Mouse (Mus musculus) liver, adult 2 months (tissue): Measurements from ENCODE around the gene Borcs5. TPM values are rescaled to one million over a fixed set of nuclear protein-coding genes. Genes with fewer than 3 reads are reported as not detected.
"Not testable (repeated sequence)": the region's sequence is repeated elsewhere in the genome, so short reads cannot be mapped to it uniquely, and the experiment has no call there.

Source experiments
- DNase-seq: peaks from one replicate; pipeline ENCODE4 v3.0.0-alpha.2; 2011; ENCODE audit warnings: low read depth, low spot score; ENCODE audit errors: extremely low read depth
- H3K27ac ChIP-seq: fragments of 200-500 bp; replicated peaks from 2 replicates; pipeline ENCODE4 v1.5.1; 2012; ENCODE audit warnings: low read depth, mild to moderate bottlenecking, control low read depth, inconsistent platforms, low read length; ENCODE audit not compliant: insufficient read depth
- H3K27me3 ChIP-seq: fragments of 200-500 bp; 2 replicates; pipeline ENCODE4 v1.6.1; 2012; ENCODE audit warnings: mild to moderate bottlenecking, moderate library complexity, low read length, inconsistent platforms; ENCODE audit not compliant: control insufficient read depth, insufficient read depth
- H3K36me3 ChIP-seq: fragments of 200-500 bp; 2 replicates; pipeline ENCODE4 v1.6.1; 2012; ENCODE audit warnings: low read length, inconsistent platforms; ENCODE audit not compliant: control insufficient read depth, insufficient read depth
- H3K4me1 ChIP-seq: fragments of 200-500 bp; 2 replicates; pipeline ENCODE4 v1.6.1; 2011; ENCODE audit warnings: low read length; ENCODE audit not compliant: control insufficient read depth, insufficient read depth
- H3K4me3 ChIP-seq: fragments of 200-500 bp; 2 replicates; pipeline ENCODE4 v1.5.1; 2011; ENCODE audit warnings: low read depth, mild to moderate bottlenecking, control low read depth, low read length, moderate library complexity; ENCODE audit not compliant: insufficient read depth
- H3K79me2 ChIP-seq: fragments of 200-500 bp; 2 replicates; pipeline ENCODE4 v1.6.1; 2012; ENCODE audit warnings: inconsistent platforms, mild to moderate bottlenecking, low read length, moderate library complexity; ENCODE audit not compliant: control insufficient read depth, insufficient read depth
- H3K9ac ChIP-seq: fragments of 200-500 bp; 2 replicates; pipeline ENCODE4 v1.6.1; 2012; ENCODE audit warnings: low read depth, mild to moderate bottlenecking, control low read depth, inconsistent platforms, low read length
- CTCF ChIP-seq: fragments of 200-500 bp; IDR thresholded peaks from 2 replicates; pipeline ENCODE4 v1.5.1; 2011; ENCODE audit warnings: low read depth, low read length, control low read depth
- POLR2A ChIP-seq: fragments of 200-500 bp; IDR thresholded peaks from 2 replicates; pipeline ENCODE4 v1.6.1; 2011; ENCODE audit warnings: low read length, control low read depth; ENCODE audit not compliant: insufficient read depth; ENCODE audit errors: extremely low read depth
- WGBS: fragments of 180-500 bp; shearing (Covaris S2); methylation state at CpG from one replicate; pipeline ENCODE4 v1.1.7; 2018; 5-methylcytosine and 5-hydroxymethylcytosine counted together
- polyA plus RNA-seq: library from polyadenylated mRNA; depleted of rRNA; stranded (reverse); fragments of >200 nt; gene quantifications from 2 replicates; pipeline ENCODE4 v1.2.3, GENCODE M21; 2012
- total RNA-seq: library from RNA; depleted of rRNA; stranded (reverse); fragments of >200 nt; gene quantifications from 2 replicates; pipeline ENCODE4 v1.2.3, GENCODE M21; 2014

The Borcs5 gene
- total and polyA plus RNA-seq, 2 experiments = 5.7 to 11.5 TPM

DNA sequence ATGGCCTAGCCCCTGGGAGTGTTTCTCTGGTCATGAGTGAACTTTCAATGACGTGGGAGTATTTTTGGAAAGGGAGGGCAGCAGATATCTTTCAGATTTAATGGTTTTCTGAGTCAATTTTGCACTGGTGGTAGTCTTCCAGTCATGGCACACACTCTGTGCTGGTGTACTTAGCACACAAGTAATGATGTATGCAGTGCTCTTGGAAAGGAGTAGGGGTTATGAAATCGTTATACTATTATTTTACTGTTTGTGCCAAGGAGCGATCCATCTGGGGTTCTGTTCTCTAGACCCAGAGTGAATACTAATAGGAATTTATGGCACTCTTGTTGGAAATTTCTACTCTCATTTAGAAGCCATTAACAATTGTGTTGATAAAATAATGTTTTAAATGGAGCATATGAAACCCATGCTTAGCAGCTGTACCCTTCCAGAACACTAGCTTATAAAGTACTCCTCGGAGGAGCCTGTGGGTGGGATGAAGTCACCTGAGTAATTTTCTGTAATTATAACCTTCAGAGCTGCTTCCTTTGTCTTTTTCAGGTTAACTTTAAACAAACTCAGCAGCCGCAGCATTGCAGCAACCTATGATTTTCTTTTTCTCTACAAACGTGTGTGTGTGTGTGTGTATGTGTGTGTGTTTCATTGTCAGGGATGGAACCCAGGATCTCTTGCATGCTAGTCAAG lies 30.0 kb downstream of the Borcs5 start:
- Histone ChIP-seq H3K27ac (no peak overlapping the region), H3K79me2 (peaks cover 6% of the 10 kb centered on the region; the same call in 1 of the 2 replicates), H3K36me3 (no peaks in the 10 kb centered on the region), H3K9ac (no peak overlapping the region), H3K4me3 (no peak overlapping the region), H3K27me3 (no peaks in the 10 kb centered on the region), H3K4me1 (no peaks in the 10 kb centered on the region)
- TF ChIP-seq CTCF (no peak), POLR2A (no peak)
- 91% methylated on average over 6 of the region's 6 CpGs for WGBS
- DNase-seq = no peak

DNA sequence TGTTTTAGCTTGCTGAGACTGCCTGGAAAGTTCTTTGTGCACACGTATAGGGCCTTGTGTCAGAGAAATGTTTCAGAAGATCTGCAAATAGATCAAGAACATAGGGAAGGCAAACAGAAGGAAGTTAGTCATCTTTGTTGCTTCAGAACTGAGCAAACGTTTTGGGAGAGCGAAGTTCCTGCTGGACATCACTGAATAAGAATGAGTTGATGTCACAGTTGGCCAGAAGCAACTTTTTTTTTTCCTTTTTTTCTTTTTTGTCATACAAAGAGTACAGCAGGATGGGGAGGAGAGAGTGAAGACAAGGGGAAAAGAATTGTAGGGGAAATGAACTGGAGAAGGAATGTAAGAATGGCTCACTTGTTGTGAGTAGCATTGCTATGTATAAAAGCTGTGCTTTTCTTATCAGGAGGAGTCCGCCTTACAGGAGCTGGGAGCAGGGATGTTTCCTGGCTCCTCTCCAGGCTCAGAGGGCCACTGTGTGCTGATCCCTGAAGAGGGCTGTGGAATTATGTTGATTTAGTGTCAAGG lies 31.6 kb downstream of the Borcs5 start:
- TF ChIP-seq CTCF = no peak
- TF ChIP-seq POLR2A = no peak
- no peak overlapping the region for H3K4me3 ChIP-seq
- H3K27me3 ChIP-seq = no peaks in the 10 kb centered on the region
- H3K36me3 ChIP-seq = no peaks in the 10 kb centered on the region
- no peak for DNase-seq
- no peak overlapping the region for H3K9ac ChIP-seq
- H3K79me2 ChIP-seq = peaks cover 6% of the 10 kb centered on the region; the same call in 1 of the 2 replicates
- H3K27ac ChIP-seq = no peak overlapping the region
- no peaks in the 10 kb centered on the region for H3K4me1 ChIP-seq
- WGBS = 40% methylated on average over 4 of the region's 4 CpGs

DNA sequence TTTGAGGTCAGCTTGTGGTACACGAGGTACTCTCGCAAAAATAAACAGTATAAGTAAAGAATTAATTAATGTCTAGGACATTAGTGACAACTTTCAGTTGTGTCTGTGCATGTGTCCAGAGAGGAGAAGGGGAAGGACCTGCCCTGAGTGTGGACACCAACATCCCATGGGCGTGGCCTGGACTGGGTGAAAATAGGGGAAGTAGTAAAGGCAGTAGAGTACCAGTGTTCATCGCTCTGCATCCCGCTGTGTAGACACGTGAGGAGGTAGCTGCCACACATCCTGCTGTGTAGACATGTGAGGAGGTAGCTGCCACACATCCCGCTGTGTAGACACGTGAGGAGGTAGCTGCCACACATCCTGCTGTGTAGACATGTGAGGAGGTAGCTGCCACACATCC lies 34.4 kb downstream of the Borcs5 start:
- H3K9ac ChIP-seq, DNase-seq, H3K79me2 ChIP-seq, H3K36me3 ChIP-seq, H3K4me1 ChIP-seq, H3K27ac ChIP-seq, H3K27me3 ChIP-seq, H3K4me3 ChIP-seq: not testable (repeated sequence)
- 91% methylated on average over 8 of the region's 8 CpGs for WGBS

DNA sequence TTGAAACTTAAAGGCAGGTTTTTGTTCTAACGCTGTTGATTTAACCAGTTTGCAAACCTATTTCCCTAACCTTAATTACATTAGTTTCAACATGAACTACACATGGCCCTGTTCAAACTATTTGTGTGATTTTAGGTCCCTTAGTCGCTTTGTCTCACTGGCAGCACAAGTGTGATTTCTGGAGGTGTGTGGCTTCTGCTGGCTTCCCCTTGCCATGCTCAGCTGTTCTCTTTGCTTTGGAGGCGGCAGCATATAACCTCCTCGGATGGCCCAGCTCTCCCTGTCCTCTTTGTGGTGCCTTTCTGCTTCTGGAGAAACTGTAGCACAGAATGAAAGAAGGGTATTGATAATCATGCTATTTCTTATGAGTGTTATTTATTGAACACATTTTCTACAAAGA lies 38.2 kb downstream of the Borcs5 start:
- DNase-seq = no peak
- Histone ChIP-seq H3K79me2 (peaks cover 3% of the 10 kb centered on the region; the same call in 1 of the 2 replicates), H3K9ac (no peak overlapping the region), H3K4me3 (no peak overlapping the region), H3K4me1 (no peaks in the 10 kb centered on the region), H3K27ac (no peak overlapping the region), H3K36me3 (no peaks in the 10 kb centered on the region), H3K27me3 (no peaks in the 10 kb centered on the region)
- 86% methylated on average over 4 of the region's 4 CpGs for WGBS
- TF ChIP-seq POLR2A (no peak), CTCF (no peak)

DNA sequence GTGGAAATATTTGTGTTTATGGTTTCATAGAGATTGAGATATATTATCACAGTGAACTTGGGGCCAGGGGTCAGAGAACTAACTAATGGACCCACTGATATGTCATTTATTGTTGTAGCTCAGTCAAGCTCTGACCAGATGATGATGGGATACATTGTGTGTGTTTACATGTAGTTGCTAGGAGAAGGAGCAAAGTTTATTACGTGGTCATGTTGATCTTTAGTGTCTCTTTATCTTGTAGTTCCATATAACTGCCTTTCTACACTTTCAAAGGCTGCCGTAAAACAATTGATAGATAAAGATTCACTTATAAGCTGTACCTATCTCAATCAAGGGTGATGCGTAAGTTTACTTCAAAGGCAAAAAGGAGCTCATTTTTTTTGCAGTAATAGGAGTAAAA lies 38.7 kb downstream of the Borcs5 start:
- 70% methylated on average over 3 of the region's 3 CpGs for WGBS
- TF ChIP-seq POLR2A (no peak), CTCF (no peak)
- Histone ChIP-seq H3K79me2 (peaks cover 3% of the 10 kb centered on the region; the same call in 1 of the 2 replicates), H3K4me1 (no peaks in the 10 kb centered on the region), H3K27ac (no peak overlapping the region), H3K27me3 (no peaks in the 10 kb centered on the region), H3K36me3 (no peaks in the 10 kb centered on the region), H3K9ac (no peak overlapping the region), H3K4me3 (no peak overlapping the region)
- no peak for DNase-seq

DNA sequence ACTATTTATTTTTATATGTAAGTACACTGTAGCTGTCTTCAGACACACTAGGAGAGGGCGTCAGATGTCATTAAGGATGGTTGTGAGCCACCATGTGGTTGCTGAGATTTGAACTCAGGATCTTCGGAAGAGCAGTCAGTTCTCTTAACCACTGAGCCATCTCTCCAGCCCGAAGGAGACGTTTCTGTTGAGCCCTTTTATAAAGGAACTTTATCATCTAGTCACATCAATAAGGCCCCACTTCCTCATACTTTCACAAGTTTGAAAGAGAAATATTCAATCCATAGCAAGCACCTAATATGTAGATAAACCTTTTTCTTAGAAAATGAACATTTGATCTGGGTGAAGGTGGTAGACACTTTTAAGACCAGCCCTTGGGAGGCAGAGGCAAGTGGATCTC lies 40.0 kb downstream of the Borcs5 start:
- not testable (repeated sequence) for H3K9ac ChIP-seq, H3K4me3 ChIP-seq

More for the DNA sequence above, 40.0 kb downstream of the Borcs5 start:
- not testable (repeated sequence) for H3K36me3 ChIP-seq, H3K4me1 ChIP-seq, DNase-seq, H3K27me3 ChIP-seq, H3K27ac ChIP-seq, H3K79me2 ChIP-seq
- 97% methylated on average over 4 of the region's 4 CpGs for WGBS
